Mouse (Mus musculus) E14TG2a.4 (cell line): ENCODE data around the gene Tfdp2.

Experiments used
- CTCF ChIP-seq: conservative IDR thresholded peaks from 2 replicates; pipeline ENCODE4 v1.5.1; 2014; ENCODE audit warnings: low read length
- NANOG ChIP-seq: IDR thresholded peaks from 2 replicates; pipeline ENCODE4 v1.6.1; 2014; ENCODE audit warnings: borderline replicate concordance, low read length, mixed read lengths
- POU5F1 ChIP-seq: IDR thresholded peaks from 2 replicates; pipeline ENCODE4 v1.6.1; 2014; ENCODE audit warnings: low read length, borderline replicate concordance

GRCm38 (mm10) chr9:96207428-96207827 is 11.4 kb downstream of the Tfdp2 start:
- TF ChIP-seq CTCF (no peak), POU5F1 (no peak), NANOG (no peak)
